Mouse (Mus musculus): Measurements from ENCODE around the gene Adipoq.

- TF ChIP-seq ZNF384 (IDR thresholded peaks at IDR 0.05; ENCODE audit: low read depth, low read length): no peak
- no peak for TF ChIP-seq CHD2 (IDR thresholded peaks at IDR 0.05; ENCODE audit: low read depth, low read length)
These were observed 33.4 kb upstream of the Adipoq start for GRCm38 (mm10) chr16:23112861-23113435.

Measured in ES-E14 (cell line).